Mouse (Mus musculus) thymus, adult 2 months (tissue): Measurements from ENCODE around the gene Hspb9.

Experiments
- CTCF ChIP-seq: fragments of 200-500 bp; IDR thresholded peaks from 2 replicates; pipeline ENCODE4 v1.5.1; 2012; ENCODE audit warnings: mild to moderate bottlenecking, control low read depth, low read length, moderate library complexity, borderline replicate concordance; ENCODE audit not compliant: control insufficient read depth, poor library complexity, insufficient read depth; ENCODE audit errors: extremely low read depth
- POLR2A ChIP-seq: fragments of 200-500 bp; IDR thresholded peaks from 2 replicates; pipeline ENCODE4 v1.6.1; 2012; ENCODE audit warnings: mild to moderate bottlenecking, low read length, control low read depth, moderate library complexity; ENCODE audit not compliant: control insufficient read depth, poor library complexity, insufficient read depth; ENCODE audit errors: extremely low read depth

GRCm38 (mm10) chr11:100746546-100746945, 32.9 kb downstream of the Hspb9 start:
- TF ChIP-seq CTCF (no peak), POLR2A (no peak)
